Mouse (Mus musculus): ENCODE measurements at regions not wholly inside any gene's neighbourhood (a gene's known extent, or its start where the extent isn't known, plus 50 kb on each side); places are given as distances from the start of the nearest gene placed in this dataset.
A peak's percentile ranks its signal among the peaks of the same experiment; 100 is the strongest.

DNA sequence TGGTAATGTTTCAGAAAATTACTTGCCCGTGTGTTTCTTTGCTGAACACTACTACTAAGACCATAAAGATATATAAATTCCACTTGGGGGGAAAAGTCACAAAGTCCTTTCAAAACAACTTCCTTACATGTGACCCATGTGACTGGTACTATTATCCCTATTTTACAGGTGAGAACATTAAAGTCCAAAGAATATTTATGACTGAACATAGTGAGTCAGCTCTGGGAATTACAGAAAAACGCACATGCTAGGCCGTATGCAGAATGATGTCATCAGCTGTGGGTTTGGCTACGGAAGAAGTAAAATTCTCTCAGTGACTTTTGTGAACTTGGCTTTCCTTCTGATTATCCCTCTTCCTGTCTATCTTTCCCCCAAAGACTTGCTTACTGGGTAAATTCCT is 166.6 kb upstream of the Tent5a start:
- H3K36me3 ChIP-seq (ENCODE audit: control insufficient read depth, insufficient read depth, low read length, poor library complexity, severe bottlenecking) = no peaks in the 10 kb centered on the region
- no peaks in the 10 kb centered on the region for H3K4me1 ChIP-seq (ENCODE audit: control insufficient read depth in 2 of 2, insufficient read depth in 2 of 2, low read length in 2 of 2, poor library complexity in 1 of 2)
- no peak overlapping the region for H3K27ac ChIP-seq (ENCODE audit: insufficient read depth, low read depth, low read length, poor library complexity, severe bottlenecking)
- H3K9ac ChIP-seq (ENCODE audit: insufficient read depth, low read depth, low read length, poor library complexity, severe bottlenecking) = no peak overlapping the region
- TF ChIP-seq ZC3H11A (IDR thresholded peaks at IDR 0.05; ENCODE audit: borderline replicate concordance, low read depth, low read length) = no peak
- TF ChIP-seq MAFK (IDR thresholded peaks at IDR 0.05; ENCODE audit: insufficient read depth, low read depth, low read length) = no peak
- no peak for TF ChIP-seq HCFC1 (IDR thresholded peaks at IDR 0.05; ENCODE audit: borderline replicate concordance, insufficient read depth, low read length)
- TF ChIP-seq ZNF384 (IDR thresholded peaks at IDR 0.05; ENCODE audit: low read depth, low read length) = no peak
- no peak for TF ChIP-seq CHD2 (IDR thresholded peaks at IDR 0.05; ENCODE audit: low read depth, low read length)
- no peak overlapping the region for H3K4me3 ChIP-seq (ENCODE audit: insufficient read depth in 1 of 2, low read depth in 1 of 2, low read length in 2 of 2, poor library complexity in 1 of 2, severe bottlenecking in 1 of 2)
- H3K9me3 ChIP-seq (ENCODE audit: control insufficient read depth, insufficient read depth, low read depth, low read length) = no peaks in the 10 kb centered on the region
- in situ Hi-C loops (cut with MboI; ENCODE audit: low sequenced_read_pairs in 2 of 2, unreplicated experiment in 2 of 2) = no loop called here
- no peak for DNase-seq (ENCODE audit: low read depth, low spot score)

DNA sequence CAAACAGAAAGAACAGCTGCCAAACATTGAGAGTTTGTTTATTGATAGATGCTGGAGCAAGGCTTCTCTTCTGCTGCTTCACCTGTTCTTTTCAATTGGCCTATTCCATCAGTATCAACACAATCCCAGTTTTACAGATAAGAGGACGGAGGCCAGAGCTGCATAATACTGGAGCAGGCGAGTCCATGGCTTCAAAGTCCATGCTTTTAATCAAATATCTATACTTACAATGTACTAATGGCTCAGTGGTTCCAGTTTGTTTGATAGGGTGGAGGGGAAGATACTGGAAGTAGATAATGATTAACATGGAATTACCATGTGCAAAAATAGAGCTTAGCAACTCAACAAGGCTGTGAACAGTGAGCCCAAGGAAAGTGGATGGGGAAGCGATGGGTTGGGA is 163.2 kb upstream of the Tent5a start:
- H3K9me3 ChIP-seq (ENCODE audit: control insufficient read depth, insufficient read depth, low read depth, low read length) = no peaks in the 10 kb centered on the region
- H3K4me1 ChIP-seq (ENCODE audit: control insufficient read depth in 2 of 2, insufficient read depth in 2 of 2, low read length in 2 of 2, poor library complexity in 1 of 2) = no peaks in the 10 kb centered on the region; a peak in 1 of 4 replicates
- in situ Hi-C loops (cut with MboI; ENCODE audit: low sequenced_read_pairs in 2 of 2, unreplicated experiment in 2 of 2) = no loop called here
- H3K36me3 ChIP-seq (ENCODE audit: control insufficient read depth, insufficient read depth, low read length, poor library complexity, severe bottlenecking) = no peaks in the 10 kb centered on the region
- no peak for TF ChIP-seq HCFC1 (IDR thresholded peaks at IDR 0.05; ENCODE audit: borderline replicate concordance, insufficient read depth, low read length)
- no peak for TF ChIP-seq MAFK (IDR thresholded peaks at IDR 0.05; ENCODE audit: insufficient read depth, low read depth, low read length)
- no peak for TF ChIP-seq CHD2 (IDR thresholded peaks at IDR 0.05; ENCODE audit: low read depth, low read length)
- TF ChIP-seq ZC3H11A (IDR thresholded peaks at IDR 0.05; ENCODE audit: borderline replicate concordance, low read depth, low read length) = no peak
- TF ChIP-seq ZNF384 (IDR thresholded peaks at IDR 0.05; ENCODE audit: low read depth, low read length) = no peak
- no peak overlapping the region for H3K9ac ChIP-seq (ENCODE audit: insufficient read depth, low read depth, low read length, poor library complexity, severe bottlenecking)
- no peak for DNase-seq (ENCODE audit: low read depth, low spot score)
- no peak overlapping the region for H3K4me3 ChIP-seq (ENCODE audit: insufficient read depth in 1 of 2, low read depth in 1 of 2, low read length in 2 of 2, poor library complexity in 1 of 2, severe bottlenecking in 1 of 2)
- no peak overlapping the region for H3K27ac ChIP-seq (ENCODE audit: insufficient read depth, low read depth, low read length, poor library complexity, severe bottlenecking)

DNA sequence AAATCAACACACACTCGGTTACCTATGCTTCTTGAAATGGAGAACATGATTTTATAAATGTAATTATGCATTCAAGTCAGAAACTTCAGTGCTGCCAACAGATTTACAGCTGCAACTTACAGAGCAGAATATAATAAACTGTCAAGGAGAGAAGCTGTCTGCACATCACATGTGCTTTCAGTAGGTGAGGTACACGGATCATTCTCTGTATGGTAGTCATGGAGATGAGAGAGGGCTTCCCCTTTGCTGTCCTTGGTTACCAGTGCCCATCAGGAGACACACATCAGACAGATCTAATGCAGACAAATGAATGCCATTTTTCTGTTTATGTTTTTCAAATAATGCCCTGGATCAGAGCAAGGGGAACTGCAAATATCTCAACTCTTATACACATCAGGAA is 160.8 kb upstream of the Tent5a start:
- no peaks in the 10 kb centered on the region for H3K9me3 ChIP-seq (ENCODE audit: control insufficient read depth, insufficient read depth, low read depth, low read length)
- DNase-seq (ENCODE audit: low read depth, low spot score) = no peak
- no peaks in the 10 kb centered on the region for H3K36me3 ChIP-seq (ENCODE audit: control insufficient read depth, insufficient read depth, low read length, poor library complexity, severe bottlenecking)
- H3K27ac ChIP-seq (ENCODE audit: insufficient read depth, low read depth, low read length, poor library complexity, severe bottlenecking) = no peak overlapping the region
- H3K9ac ChIP-seq (ENCODE audit: insufficient read depth, low read depth, low read length, poor library complexity, severe bottlenecking) = no peak overlapping the region
- no peak for TF ChIP-seq MAFK (IDR thresholded peaks at IDR 0.05; ENCODE audit: insufficient read depth, low read depth, low read length)
- no peak for TF ChIP-seq CHD2 (IDR thresholded peaks at IDR 0.05; ENCODE audit: low read depth, low read length)
- no peak for TF ChIP-seq ZNF384 (IDR thresholded peaks at IDR 0.05; ENCODE audit: low read depth, low read length)
- TF ChIP-seq ZC3H11A (IDR thresholded peaks at IDR 0.05; ENCODE audit: borderline replicate concordance, low read depth, low read length) = no peak
- no peaks in the 10 kb centered on the region; a peak in 1 of 4 replicates for H3K4me1 ChIP-seq (ENCODE audit: control insufficient read depth in 2 of 2, insufficient read depth in 2 of 2, low read length in 2 of 2, poor library complexity in 1 of 2)
- in situ Hi-C loops (cut with MboI; ENCODE audit: low sequenced_read_pairs in 2 of 2, unreplicated experiment in 2 of 2) = no loop called here
- no peak overlapping the region for H3K4me3 ChIP-seq (ENCODE audit: insufficient read depth in 1 of 2, low read depth in 1 of 2, low read length in 2 of 2, poor library complexity in 1 of 2, severe bottlenecking in 1 of 2)

DNA sequence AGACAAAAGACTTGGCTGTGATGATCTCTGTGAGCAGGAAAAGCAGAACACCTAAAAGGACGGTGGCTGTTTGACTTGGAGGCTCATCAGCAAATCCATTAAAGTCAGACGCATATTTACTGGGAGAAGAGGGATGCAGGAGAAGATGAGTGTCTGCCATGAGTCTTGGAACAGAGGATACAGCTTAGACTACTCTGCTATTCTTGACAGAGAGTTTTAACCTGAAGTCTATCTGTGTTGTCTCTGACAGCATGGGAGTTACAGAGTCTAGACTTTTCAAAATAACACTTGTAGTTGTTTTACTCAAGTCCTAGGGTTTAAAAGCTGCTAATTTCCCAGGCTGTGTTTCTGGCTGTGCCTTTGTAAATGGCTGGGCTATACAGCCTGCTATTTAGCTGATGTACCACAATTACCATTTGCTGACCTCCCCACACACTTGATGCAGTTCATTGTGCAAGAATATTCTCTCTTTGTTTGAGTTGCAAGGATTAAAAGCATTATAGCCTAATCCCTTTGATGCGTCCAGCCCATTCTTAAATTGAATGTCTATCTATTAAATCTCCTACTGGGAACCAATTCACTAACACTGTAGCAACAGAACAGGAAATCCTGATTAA is 160.0 kb upstream of the Tent5a start:
- Histone ChIP-seq H3K9me3 (ENCODE audit: control insufficient read depth, insufficient read depth, low read depth, low read length) (no peaks in the 10 kb centered on the region), H3K4me3 (ENCODE audit: insufficient read depth in 1 of 2, low read depth in 1 of 2, low read length in 2 of 2, poor library complexity in 1 of 2, severe bottlenecking in 1 of 2) (no peak overlapping the region), H3K4me1 (ENCODE audit: control insufficient read depth in 2 of 2, insufficient read depth in 2 of 2, low read length in 2 of 2, poor library complexity in 1 of 2) (no peaks in the 10 kb centered on the region; a peak in 1 of 4 replicates), H3K36me3 (ENCODE audit: control insufficient read depth, insufficient read depth, low read length, poor library complexity, severe bottlenecking) (no peaks in the 10 kb centered on the region), H3K9ac (ENCODE audit: insufficient read depth, low read depth, low read length, poor library complexity, severe bottlenecking) (no peak overlapping the region), H3K27ac (ENCODE audit: insufficient read depth, low read depth, low read length, poor library complexity, severe bottlenecking) (no peak overlapping the region)
- in situ Hi-C loops (cut with MboI; ENCODE audit: low sequenced_read_pairs in 2 of 2, unreplicated experiment in 2 of 2) = no loop called here
- TF ChIP-seq HCFC1 (IDR thresholded peaks at IDR 0.05; ENCODE audit: borderline replicate concordance, insufficient read depth, low read length) = no peak
- no peak for TF ChIP-seq MAFK (IDR thresholded peaks at IDR 0.05; ENCODE audit: insufficient read depth, low read depth, low read length)
- TF ChIP-seq ZC3H11A (IDR thresholded peaks at IDR 0.05; ENCODE audit: borderline replicate concordance, low read depth, low read length) = no peak
- TF ChIP-seq ZNF384 (IDR thresholded peaks at IDR 0.05; ENCODE audit: low read depth, low read length) = no peak
- TF ChIP-seq CHD2 (IDR thresholded peaks at IDR 0.05; ENCODE audit: low read depth, low read length) = no peak
- no peak for DNase-seq (ENCODE audit: low read depth, low spot score)

DNA sequence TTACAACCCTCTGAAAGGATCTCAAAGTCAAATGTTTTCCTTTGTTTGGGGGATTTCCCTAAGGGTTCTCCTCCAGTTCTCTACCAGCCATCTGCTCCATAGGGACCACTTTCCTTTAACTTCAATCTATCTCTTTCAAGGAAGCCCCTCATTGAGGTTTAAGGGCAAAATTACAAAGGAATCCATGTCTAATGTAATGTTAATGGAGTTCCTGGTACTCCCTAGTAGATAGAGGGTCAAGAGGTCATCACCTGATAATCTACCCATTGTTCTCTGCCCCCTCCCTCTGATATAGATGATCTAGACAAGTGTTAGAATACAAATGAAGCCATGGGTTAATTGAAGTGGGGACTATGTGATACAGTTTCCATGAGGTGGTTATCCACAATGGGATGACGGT is 158.6 kb upstream of the Tent5a start:
- no peaks in the 10 kb centered on the region for H3K9me3 ChIP-seq (ENCODE audit: control insufficient read depth, insufficient read depth, low read depth, low read length)
- H3K4me3 ChIP-seq (ENCODE audit: insufficient read depth in 1 of 2, low read depth in 1 of 2, low read length in 2 of 2, poor library complexity in 1 of 2, severe bottlenecking in 1 of 2) = no peak overlapping the region
- no peak for TF ChIP-seq MAFK (IDR thresholded peaks at IDR 0.05; ENCODE audit: insufficient read depth, low read depth, low read length)
- TF ChIP-seq ZC3H11A (IDR thresholded peaks at IDR 0.05; ENCODE audit: borderline replicate concordance, low read depth, low read length) = no peak
- TF ChIP-seq CHD2 (IDR thresholded peaks at IDR 0.05; ENCODE audit: low read depth, low read length) = no peak; the same call in 1 of the 2 replicates
- TF ChIP-seq HCFC1 (IDR thresholded peaks at IDR 0.05; ENCODE audit: borderline replicate concordance, insufficient read depth, low read length) = no peak
- no peak for TF ChIP-seq ZNF384 (IDR thresholded peaks at IDR 0.05; ENCODE audit: low read depth, low read length)
- in situ Hi-C loops (cut with MboI; ENCODE audit: low sequenced_read_pairs in 2 of 2, unreplicated experiment in 2 of 2) = no loop called here
- peak; percentile 40 for DNase-seq (ENCODE audit: low read depth, low spot score)
- no peak overlapping the region for H3K9ac ChIP-seq (ENCODE audit: insufficient read depth, low read depth, low read length, poor library complexity, severe bottlenecking)
- no peaks in the 10 kb centered on the region for H3K36me3 ChIP-seq (ENCODE audit: control insufficient read depth, insufficient read depth, low read length, poor library complexity, severe bottlenecking)
- H3K27ac ChIP-seq (ENCODE audit: insufficient read depth, low read depth, low read length, poor library complexity, severe bottlenecking) = no peak overlapping the region
- H3K4me1 ChIP-seq (ENCODE audit: control insufficient read depth in 2 of 2, insufficient read depth in 2 of 2, low read length in 2 of 2, poor library complexity in 1 of 2) = no peaks in the 10 kb centered on the region; a peak in 1 of 4 replicates
